7 mouse cellular contexts compared by ENCODE assay signal in the genomic region with DNA sequence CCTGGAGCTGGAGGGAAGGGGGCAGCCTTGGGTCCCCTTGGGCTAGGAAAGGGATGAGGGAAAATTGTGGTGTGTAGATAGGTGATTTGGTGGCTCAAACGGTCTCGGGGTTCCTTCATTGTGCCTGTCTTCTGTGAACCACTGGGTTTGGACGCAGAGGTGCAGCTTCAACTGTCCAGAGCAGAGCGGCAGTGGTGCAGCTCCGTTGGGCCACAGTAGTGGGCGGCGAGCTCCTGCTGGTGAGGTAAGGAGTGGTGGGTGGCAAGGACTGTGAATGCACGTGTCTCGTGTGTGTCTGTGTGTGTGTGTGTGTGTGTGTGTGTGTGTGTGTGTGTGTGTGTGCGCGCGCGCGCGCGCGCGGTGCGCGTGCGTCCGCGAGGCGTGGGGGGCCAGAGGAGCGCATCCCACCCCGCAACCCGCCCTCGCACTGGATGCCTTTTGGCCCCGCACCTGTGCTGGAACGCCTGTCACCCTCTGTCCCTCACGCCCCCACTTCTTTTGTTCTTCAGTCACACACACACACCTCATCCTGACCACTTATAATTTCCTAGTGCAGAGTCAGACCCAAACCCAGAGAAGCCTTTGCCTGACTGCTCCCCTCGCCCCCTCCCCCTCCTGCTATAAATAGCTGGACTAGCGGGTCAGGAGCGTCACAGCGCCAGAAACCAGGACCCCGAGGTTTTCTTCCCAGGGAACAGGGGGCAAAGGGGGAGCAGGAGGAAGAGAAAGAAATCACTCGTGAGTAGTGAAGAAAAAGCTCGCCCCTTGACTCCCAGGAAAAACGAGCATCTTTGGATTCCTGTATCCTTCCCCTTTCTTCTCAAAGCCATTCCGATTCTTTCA. TPM values are rescaled to one million over a fixed set of nuclear protein-coding genes. Genes with fewer than 3 reads are reported as not detected.
A peak's percentile ranks its signal among the peaks of the same experiment; 100 is the strongest.
DNase-seq lines count a peak whose midpoint lies in the region; ATAC-seq and TF ChIP-seq lines count a peak whose summit lies in the region.

No protein-coding gene starts in this region.

- DNase-seq in R1 (ENCODE audit: low read depth, low spot score) = peak; percentile 29
- peak; percentile 69 for DNase-seq in hindbrain, postnatal 0 days (ENCODE audit: low spot score)
- no peak for DNase-seq in liver, embryonic 13.5 days
- peak; percentile 65 for DNase-seq in right cerebral cortex, postnatal 4 days

- WGBS in embryonic facial prominence, embryonic 15.5 days = 0% methylated on average over 33 of the region's 40 CpGs
- 2% methylated on average over 22 of the region's 40 CpGs for WGBS in hindbrain, postnatal 0 days
- WGBS in liver, embryonic 13.5 days (ENCODE audit: insufficient replicate concordance) = 2% methylated on average over 23 of the region's 40 CpGs

- H3K36me3 ChIP-seq in ES-Bruce4 (ENCODE audit: control insufficient read depth, insufficient read depth, low read length, poor library complexity, severe bottlenecking) = no peaks in the 10 kb centered on the region
- no peaks in the 10 kb centered on the region for H3K36me3 ChIP-seq in embryonic facial prominence, embryonic 15.5 days
- no peaks in the 10 kb centered on the region for H3K36me3 ChIP-seq in hindbrain, postnatal 0 days (ENCODE audit: insufficient read depth, low read length)
- no peaks in the 10 kb centered on the region for H3K36me3 ChIP-seq in liver, embryonic 13.5 days

- TF ChIP-seq CTCF in ES-Bruce4 (IDR thresholded peaks at IDR 0.05; ENCODE audit: low read depth, low read length) = no peak
- TF ChIP-seq CTCF in hindbrain, postnatal 0 days (IDR thresholded peaks at IDR 0.05; ENCODE audit: low read depth) = peak; percentile 41

- H3K4me1 ChIP-seq in ES-Bruce4 (ENCODE audit: control insufficient read depth, insufficient read depth, low read length) = no peaks in the 10 kb centered on the region
- 0 out of 2 replicates have a peak, but pooled peaks cover 3% of the 10 kb centered on the region for H3K4me1 ChIP-seq in embryonic facial prominence, embryonic 15.5 days
- H3K4me1 ChIP-seq in hindbrain, postnatal 0 days (ENCODE audit: insufficient read depth, low read length) = 0 out of 2 replicates have a peak, but pooled peaks cover 3% of the 10 kb centered on the region
- no peaks in the 10 kb centered on the region for H3K4me1 ChIP-seq in liver, embryonic 13.5 days (replicated peaks)

- peaks cover 6% of the 10 kb centered on the region; the same call in 1 of the 2 replicates for H3K27me3 ChIP-seq in ES-Bruce4 (ENCODE audit: control insufficient read depth, insufficient read depth, low read length, poor library complexity, severe bottlenecking)
- peaks cover 12% of the 10 kb centered on the region for H3K27me3 ChIP-seq in embryonic facial prominence, embryonic 15.5 days
- H3K27me3 ChIP-seq in hindbrain, postnatal 0 days (ENCODE audit: insufficient read depth, low read length) = no peaks in the 10 kb centered on the region
- H3K27me3 ChIP-seq in liver, embryonic 13.5 days = peaks cover 13% of the 10 kb centered on the region; the same call in 1 of the 2 replicates

- ATAC-seq in embryonic facial prominence, embryonic 15.5 days (ENCODE audit: insufficient number of reproducible peaks, low FRiP score, low TSS enrichment, low read depth) = peak; percentile 19; the same call in 1 of the 2 replicates
- ATAC-seq in hindbrain, postnatal 0 days = peak; percentile 86
- no peak for ATAC-seq in liver, embryonic 13.5 days (ENCODE audit: low read depth)
- ATAC-seq in granulocyte monocyte progenitor cell, adult 5-6 weeks (replicated peaks; ENCODE audit: poor library complexity, severe bottlenecking) = no peak

- H3K9me3 ChIP-seq in ES-Bruce4 (replicated peaks; ENCODE audit: control insufficient read depth, insufficient read depth, low read length, poor library complexity, severe bottlenecking) = no peaks in the 10 kb centered on the region
- H3K9me3 ChIP-seq in embryonic facial prominence, embryonic 15.5 days (replicated peaks) = no peaks in the 10 kb centered on the region
- H3K9me3 ChIP-seq in hindbrain, postnatal 0 days (ENCODE audit: low read length) = no peaks in the 10 kb centered on the region
- H3K9me3 ChIP-seq in liver, embryonic 13.5 days (replicated peaks) = no peaks in the 10 kb centered on the region

- TF ChIP-seq EP300 in ES-Bruce4 (IDR thresholded peaks at IDR 0.05; ENCODE audit: insufficient read depth, low read depth, low read length) = no peak

- no peak overlapping the region for H3K27ac ChIP-seq in ES-Bruce4 (ENCODE audit: insufficient read depth, low read length)
- H3K27ac ChIP-seq in embryonic facial prominence, embryonic 15.5 days (replicated peaks) = no peak overlapping the region
- peak overlapping the region; percentile 78 for H3K27ac ChIP-seq in hindbrain, postnatal 0 days
- H3K27ac ChIP-seq in liver, embryonic 13.5 days = no peak overlapping the region

- TF ChIP-seq POLR2A in ES-Bruce4 (IDR thresholded peaks at IDR 0.05; ENCODE audit: insufficient read depth, low read length) = no peak

- H3K4me2 ChIP-seq in embryonic facial prominence, embryonic 15.5 days (replicated peaks) = peak overlapping the region; percentile 88
- peak overlapping the region; percentile 72 for H3K4me2 ChIP-seq in hindbrain, postnatal 0 days (ENCODE audit: low read depth, low read length)
- H3K4me2 ChIP-seq in liver, embryonic 13.5 days = peak overlapping the region; percentile 52

- peak overlapping the region; percentile 60 for H3K4me3 ChIP-seq in ES-Bruce4 (ENCODE audit: low read depth, low read length)
- H3K4me3 ChIP-seq in embryonic facial prominence, embryonic 15.5 days (replicated peaks) = peak overlapping the region; percentile 48
- H3K4me3 ChIP-seq in hindbrain, postnatal 0 days (ENCODE audit: low read length) = peak overlapping the region; percentile 53
- H3K4me3 ChIP-seq in liver, embryonic 13.5 days (replicated peaks) = peak overlapping the region; percentile 16

- H3K9ac ChIP-seq in ES-Bruce4 (ENCODE audit: low read depth, poor library complexity, severe bottlenecking) = no peak overlapping the region
- H3K9ac ChIP-seq in embryonic facial prominence, embryonic 15.5 days = no peak overlapping the region
- peak overlapping the region; percentile 61 for H3K9ac ChIP-seq in hindbrain, postnatal 0 days (replicated peaks; ENCODE audit: low read length)
- H3K9ac ChIP-seq in liver, embryonic 13.5 days = no peak overlapping the region

RNA-seq across cellular contexts. Expression of a gene that starts 0.5 kb away (rescaled TPM):
- polyA plus RNA-seq in ES-Bruce4 (2011; ENCODE audit: insufficient read depth, insufficient read length, low read depth, missing spikeins) = not detected in 2 replicates
- polyA plus RNA-seq in embryonic facial prominence, embryonic 15.5 days (2015; fragmentation: Nextera tagmentation; extraction: Ambion mirVana) = 1.3 and 1.7 TPM in 2 replicates
- 43.7 and 50.7 TPM in 2 replicates for total RNA-seq in hindbrain, postnatal 0 days (2014; rRNA removed)
- polyA plus RNA-seq in hindbrain, postnatal 0 days (2015; fragmentation: Nextera tagmentation; extraction: Ambion mirVana) = 15.4 and 19.0 TPM in 2 replicates
- polyA plus RNA-seq in liver, embryonic 13.5 days (2015; fragmentation: Nextera tagmentation; extraction: Ambion mirVana) = 0.16 and 0.23 TPM in 2 replicates
- not detected in 2 replicates for total RNA-seq in granulocyte monocyte progenitor cell, adult 5-6 weeks (2014; fragmentation: Nextera tagmentation)
- total RNA-seq in granulocyte monocyte progenitor cell, adult 5-6 weeks (2017) = not detected in 2 replicates

Comparison
In these comparisons a context has a peak if more than half of its experiments do, and no peak if none do; other contexts are left out.
1. ATAC-seq: peak in embryonic facial prominence, embryonic 15.5 days (single experiment) and hindbrain, postnatal 0 days (single experiment); none in liver, embryonic 13.5 days (single experiment) and granulocyte monocyte progenitor cell, adult 5-6 weeks (single experiment).
2. Peak in every context shown above with its lines, with median percentiles within 50 percentile points of each other: H3K4me3 ChIP-seq and H3K4me2 ChIP-seq.